Mouse (Mus musculus): Measurements from ENCODE around the gene Fggy. TPM values are rescaled to one million over a fixed set of nuclear protein-coding genes. Genes with fewer than 3 reads are reported as not detected.

The Fggy gene
- total RNA-seq (2021) = 1 to 10 TPM; 8.3 to 9.2 TPM

- DNase-seq = peak; percentile 96
- intact Hi-C loops (cut with DNase I) = loop anchor here (10.0 kb wide), 1 partner anchor 307 kb away; no protein-coding TSS in a partner anchor
These were observed at the start of gene Fggy for GRCm38 (mm10) chr4:95557333-95557956. Fggy (plus strand) TSS chr4:95557507.

GRCm38 (mm10) chr4:95507946-95508311, 49.4 kb upstream of the Fggy start:
- intact Hi-C loops (cut with DNase I) = no loop called here
- DNase-seq = no peak

GRCm38 (mm10) chr4:95518382-95518781, 38.9 kb upstream of the Fggy start:
- DNase-seq = no peak
- intact Hi-C loops (cut with DNase I) = no loop called here

GRCm38 (mm10) chr4:95519975-95520642, 37.2 kb upstream of the Fggy start:
- intact Hi-C loops (cut with DNase I) = no loop called here
- no peak for DNase-seq

- no peak for DNase-seq
- intact Hi-C loops (cut with DNase I) = no loop called here
These were observed 36.7 kb upstream of the Fggy start for GRCm38 (mm10) chr4:95520643-95521032.

- intact Hi-C loops (cut with DNase I) = no loop called here
- DNase-seq = no peak
These were observed 30.7 kb upstream of the Fggy start for GRCm38 (mm10) chr4:95526588-95526987.

- no peak for DNase-seq
- intact Hi-C loops (cut with DNase I) = no loop called here
These were observed 26.6 kb upstream of the Fggy start for GRCm38 (mm10) chr4:95530757-95531156.

GRCm38 (mm10) chr4:95533946-95534345, 23.4 kb upstream of the Fggy start:
- intact Hi-C loops (cut with DNase I) = no loop called here
- no peak for DNase-seq

- no peak for DNase-seq
- intact Hi-C loops (cut with DNase I) = no loop called here
These were observed 15.8 kb upstream of the Fggy start for GRCm38 (mm10) chr4:95541382-95542038.

- DNase-seq = no peak
- intact Hi-C loops (cut with DNase I) = no loop called here
These were observed 15.1 kb upstream of the Fggy start for GRCm38 (mm10) chr4:95542039-95542790.

- DNase-seq = no peak
- intact Hi-C loops (cut with DNase I) = no loop called here
These were observed 13.8 kb upstream of the Fggy start for GRCm38 (mm10) chr4:95543529-95543928.

GRCm38 (mm10) chr4:95556663-95557332, 509 bp upstream of the Fggy start:
- no peak for DNase-seq
- intact Hi-C loops (cut with DNase I) = loop anchor here (10.0 kb wide), 1 partner anchor 308 kb away; no protein-coding TSS in a partner anchor

- peak; percentile 18 for DNase-seq
- intact Hi-C loops (cut with DNase I) = loop anchor here (10.0 kb wide), 1 partner anchor 306 kb away; no protein-coding TSS in a partner anchor
These were observed 1.1 kb downstream of the Fggy start for GRCm38 (mm10) chr4:95558271-95558888.

- intact Hi-C loops (cut with DNase I) = no loop called here
- no peak for DNase-seq
These were observed 14.3 kb downstream of the Fggy start for GRCm38 (mm10) chr4:95571621-95572020.

- DNase-seq = no peak
- intact Hi-C loops (cut with DNase I) = no loop called here
These were observed 16.4 kb downstream of the Fggy start for GRCm38 (mm10) chr4:95573704-95574103.

GRCm38 (mm10) chr4:95575411-95575911, 18.2 kb downstream of the Fggy start:
- intact Hi-C loops (cut with DNase I) = no loop called here
- no peak for DNase-seq

GRCm38 (mm10) chr4:95579183-95579582, 21.9 kb downstream of the Fggy start:
- intact Hi-C loops (cut with DNase I) = no loop called here
- DNase-seq = no peak

- no peak for DNase-seq
- intact Hi-C loops (cut with DNase I) = no loop called here
These were observed 26.9 kb downstream of the Fggy start for GRCm38 (mm10) chr4:95584107-95584762.

- no peak for DNase-seq
- intact Hi-C loops (cut with DNase I) = no loop called here
These were observed 29.1 kb downstream of the Fggy start for GRCm38 (mm10) chr4:95586274-95587001.
